Mouse (Mus musculus) cerebellum, postnatal 4 days (tissue): ENCODE results near the gene Olfr168.
"Not testable (repeated sequence)": the region's sequence is repeated elsewhere in the genome, so short reads cannot be mapped to it uniquely, and the experiment has no call there.

Source experiments
- DNase-seq, 2 experiments: peaks; one replicate each; pipeline ENCODE4 v3.0.0; 2022; ENCODE audit warnings: low spot score in 2 of 2, mixed read lengths in 1 of 2

The Olfr168 gene

GRCm38 (mm10) chr16:19535455-19535854, at the start of gene Olfr168:
Gene Olfr168 (minus strand): TSS chr16:19535555.
- no peak for DNase-seq

GRCm38 (mm10) chr16:19571709-19572108, 36.4 kb upstream of the Olfr168 start, which contains the start of gene Olfr169:
Gene Olfr169 (minus strand): TSS chr16:19571809.
- not testable (repeated sequence) for DNase-seq

- DNase-seq = not testable (repeated sequence)
These were observed 18.1 kb upstream of the Olfr168 start for GRCm38 (mm10) chr16:19553429-19553828.

GRCm38 (mm10) chr16:19552246-19552645, 16.9 kb upstream of the Olfr168 start:
- DNase-seq = not testable (repeated sequence)

GRCm38 (mm10) chr16:19522166-19522565, 13.2 kb downstream of the Olfr168 start, which contains the start of gene Olfr167:
Gene Olfr167 (minus strand): TSS chr16:19522266.
- no peak for DNase-seq

GRCm38 (mm10) chr16:19483394-19483793, 52.0 kb downstream of the Olfr168 start, which contains the start of gene Olfr166:
Gene Olfr166 (plus strand): TSS chr16:19483694.
- no peak for DNase-seq
